Mouse (Mus musculus) erythroblast, embryonic 14.5 days (primary cell): Measurements from ENCODE around the gene Podn.

Experiments used
- GATA1 ChIP-seq: IDR thresholded peaks from 2 replicates; pipeline ENCODE4 v1.6.1; 2012; ENCODE audit warnings: low read length, inconsistent platforms, mixed read lengths
- TAL1 ChIP-seq: IDR thresholded peaks from 3 replicates; pipeline ENCODE4 v1.6.1; 2012; ENCODE audit warnings: low read length, inconsistent platforms, mixed read lengths

DNA sequence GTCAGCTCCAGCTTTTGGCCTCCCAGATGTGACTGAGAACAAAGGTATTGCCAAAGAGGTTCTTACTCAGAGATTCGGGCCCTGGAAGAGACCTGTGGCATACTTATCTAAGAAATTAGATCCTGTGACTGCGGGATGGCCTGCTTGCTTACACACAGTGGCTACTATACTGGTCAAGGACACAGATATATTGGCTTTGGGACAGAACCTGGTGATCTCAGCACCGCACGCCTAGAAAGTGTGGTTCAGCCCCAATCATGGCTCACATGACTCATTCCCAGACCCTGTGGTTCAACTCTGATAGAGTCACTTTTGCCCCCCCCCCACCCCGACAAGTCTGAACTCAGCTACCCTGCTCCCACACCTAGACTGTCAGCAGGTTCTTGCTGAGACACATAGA is 40.7 kb upstream of the Podn start:
- no peak for TF ChIP-seq GATA1
- no peak for TF ChIP-seq TAL1
